Comparison of ENCODE assay signal across 13 mouse cellular contexts in genomic region chr14:24534865-24535545, GRCm38 (mm10). TPM values are rescaled to one million over a fixed set of nuclear protein-coding genes. Genes with fewer than 3 reads are reported as not detected.
DNase-seq lines count a peak whose midpoint lies in the region; ATAC-seq lines count a peak whose summit lies in the region.
"Had no signal": no experiment of that assay in that cellular context is flagged by ENCODE, and none has a peak within 500 bp of the region (broad histone marks: within the 10 kb centered on the region; RNA-seq: fewer than 3 reads in every experiment).

No protein-coding gene starts in this region.

- no peaks in the 10 kb centered on the region for H3K36me3 ChIP-seq in midbrain, embryonic 15.5 days (replicated peaks)
- no peaks in the 10 kb centered on the region for H3K36me3 ChIP-seq in heart, embryonic 11.5 days (ENCODE audit: control insufficient read depth, insufficient read depth, low read length)
- H3K36me3 ChIP-seq: limb, embryonic 10.5 days had no signal

- ATAC-seq in midbrain, embryonic 15.5 days (replicated peaks): peak; percentile 45; the same call in 1 of the 2 replicates
- ATAC-seq in heart, embryonic 11.5 days (replicated peaks; ENCODE audit: insufficient number of reproducible peaks, low FRiP score, low TSS enrichment): no peak

- no peaks in the 10 kb centered on the region for H3K9me3 ChIP-seq in midbrain, embryonic 15.5 days
- H3K9me3 ChIP-seq in heart, embryonic 11.5 days (replicated peaks; ENCODE audit: control insufficient read depth, low read length): 0 out of 2 replicates have a peak, but pooled peaks cover 4% of the 10 kb centered on the region
- H3K9me3 ChIP-seq: limb, embryonic 10.5 days had no signal

- H3K4me3 ChIP-seq in midbrain, embryonic 15.5 days: no peak overlapping the region
- H3K4me3 ChIP-seq in heart, embryonic 11.5 days (ENCODE audit: low read depth, low read length): no peak overlapping the region
- H3K4me3 ChIP-seq: erythroblast, embryonic 14.5 days; limb, embryonic 10.5 days had no signal

- H3K4me1 ChIP-seq in midbrain, embryonic 15.5 days: peaks cover 46% of the 10 kb centered on the region
- H3K4me1 ChIP-seq in heart, embryonic 11.5 days (ENCODE audit: control insufficient read depth, insufficient read depth, low read length): peaks cover 7% of the 10 kb centered on the region; the same call in 1 of the 2 replicates

- 21% methylated on average over 9 of the region's 9 CpGs for whole genome bisulfite sequencing in midbrain, embryonic 15.5 days
- 70% methylated on average over 9 of the region's 9 CpGs for WGBS in heart, embryonic 11.5 days (ENCODE audit: insufficient replicate concordance)

- no peak overlapping the region for H3K4me2 ChIP-seq in midbrain, embryonic 15.5 days
- H3K4me2 ChIP-seq in heart, embryonic 11.5 days: no peak overlapping the region

- H3K27me3 ChIP-seq in midbrain, embryonic 15.5 days (replicated peaks): no peaks in the 10 kb centered on the region
- H3K27me3 ChIP-seq in heart, embryonic 11.5 days (ENCODE audit: control insufficient read depth, insufficient read depth, low read length): no peaks in the 10 kb centered on the region

- no peak overlapping the region for H3K9ac ChIP-seq in midbrain, embryonic 15.5 days
- H3K9ac ChIP-seq in heart, embryonic 11.5 days (ENCODE audit: low read depth, low read length): no peak overlapping the region

- peak overlapping the region; percentile 68 for H3K27ac ChIP-seq in midbrain, embryonic 15.5 days
- H3K27ac ChIP-seq in heart, embryonic 11.5 days (ENCODE audit: low read depth, low read length): no peak overlapping the region
- H3K27ac ChIP-seq: limb, embryonic 10.5 days had no signal

- DNase-seq in cerebellum, postnatal 10 days: peak; percentile 63
- no peak for DNase-seq in cerebellum, postnatal 4 days (ENCODE audit: low spot score in 2 of 2)
- DNase-seq in urinary bladder, postnatal 25 days (ENCODE audit: low spot score): peak; percentile 11
- no peak for DNase-seq in urinary bladder, adult 2 months (ENCODE audit: low spot score)
- no peak for DNase-seq in right cerebral cortex, postnatal 25 days
- DNase-seq in frontal cortex, postnatal 10 days (ENCODE audit: low spot score in 2 of 2): no peak
- DNase-seq: cerebellum, adult 9-10 months; kidney, postnatal 4 days; lung, adult 18-20 months had no signal

RNA-seq across cellular contexts. Expression of gene Rps24, which starts 48.1 kb away (rescaled TPM):
- 3,174 and 4,024 TPM in 2 replicates for polyA plus RNA-seq in urinary bladder, adult 2 months (2012; rRNA removed)
- polyA plus RNA-seq in midbrain, embryonic 15.5 days (2015; fragmentation: Nextera tagmentation; extraction: Ambion mirVana): 469 and 502 TPM in 2 replicates
- polyA plus RNA-seq in heart, embryonic 11.5 days (2014; fragmentation: Nextera tagmentation; extraction: Ambion mirVana): 849 and 922 TPM in 2 replicates

RNA-seq across cellular contexts. Expression of gene Polr3a, which starts 48.1 kb away (rescaled TPM):
- polyA plus RNA-seq in urinary bladder, adult 2 months (2012; rRNA removed): 11.4 and 12.7 TPM in 2 replicates
- 20.1 and 23.5 TPM in 2 replicates for polyA plus RNA-seq in midbrain, embryonic 15.5 days (2015; fragmentation: Nextera tagmentation; extraction: Ambion mirVana)
- polyA plus RNA-seq in heart, embryonic 11.5 days (2014; fragmentation: Nextera tagmentation; extraction: Ambion mirVana): 12.4 and 13.8 TPM in 2 replicates

Comparison
In these comparisons a context has a peak if more than half of its experiments do, and no peak if none do; other contexts are left out.
1. DNase-seq: peak in cerebellum, postnatal 10 days (2 of 2) and urinary bladder, postnatal 25 days (single experiment); none in cerebellum, postnatal 4 days (0 of 2), urinary bladder, adult 2 months (single experiment), right cerebral cortex, postnatal 25 days (single experiment) and frontal cortex, postnatal 10 days (0 of 2).